Mouse (Mus musculus): ENCODE measurements around the gene Erbb2.
A peak's percentile ranks its signal among the peaks of the same experiment; 100 is the strongest.

Gene Erbb2

GRCm38 (mm10) chr11:98458121-98458990 lies 46.1 kb downstream of the Erbb2 start:
- no peak for DNase-seq (ENCODE audit: low spot score)

- DNase-seq (ENCODE audit: low spot score), result no peak
These were observed 46.9 kb downstream of the Erbb2 start for GRCm38 (mm10) chr11:98459071-98459741.

- DNase-seq (ENCODE audit: low spot score), result no peak
These were observed 47.6 kb downstream of the Erbb2 start for GRCm38 (mm10) chr11:98459860-98460259.

- no peak for DNase-seq (ENCODE audit: low spot score)
These were observed 48.9 kb downstream of the Erbb2 start for GRCm38 (mm10) chr11:98461109-98461720.

GRCm38 (mm10) chr11:98462255-98462654 lies 50.0 kb downstream of the Erbb2 start:
- no peak for DNase-seq (ENCODE audit: low spot score)

GRCm38 (mm10) chr11:98463911-98464310 lies 51.6 kb downstream of the Erbb2 start:
- DNase-seq (ENCODE audit: low spot score), result no peak

- no peak for DNase-seq (ENCODE audit: low spot score)
These were observed 52.2 kb downstream of the Erbb2 start for GRCm38 (mm10) chr11:98464516-98464915.

- DNase-seq (ENCODE audit: low spot score), result peak; percentile 68
These were observed 57.8 kb downstream of the Erbb2 start for GRCm38 (mm10) chr11:98469761-98470714.

- DNase-seq (ENCODE audit: low spot score), result no peak
These were observed 58.5 kb downstream of the Erbb2 start for GRCm38 (mm10) chr11:98470795-98471194.

- no peak for DNase-seq (ENCODE audit: low spot score)
These were observed 60.4 kb downstream of the Erbb2 start for GRCm38 (mm10) chr11:98472696-98473095.

GRCm38 (mm10) chr11:98473916-98474479 lies 61.7 kb downstream of the Erbb2 start:
- DNase-seq (ENCODE audit: low spot score), result no peak

GRCm38 (mm10) chr11:98474967-98475366 lies 62.7 kb downstream of the Erbb2 start:
- DNase-seq (ENCODE audit: low spot score), result no peak

GRCm38 (mm10) chr11:98475630-98476433 lies 63.6 kb downstream of the Erbb2 start:
- no peak for DNase-seq (ENCODE audit: low spot score)

GRCm38 (mm10) chr11:98476434-98476807 lies 64.2 kb downstream of the Erbb2 start:
- DNase-seq (ENCODE audit: low spot score), result no peak

- DNase-seq (ENCODE audit: low spot score), result no peak
These were observed 64.9 kb downstream of the Erbb2 start for GRCm38 (mm10) chr11:98477011-98477701.

GRCm38 (mm10) chr11:98479026-98479939 lies 67.0 kb downstream of the Erbb2 start:
- DNase-seq (ENCODE audit: low spot score), result no peak

GRCm38 (mm10) chr11:98479940-98480497 lies 67.7 kb downstream of the Erbb2 start:
- DNase-seq (ENCODE audit: low spot score), result no peak

- no peak for DNase-seq (ENCODE audit: low spot score)
These were observed 69.0 kb downstream of the Erbb2 start for GRCm38 (mm10) chr11:98481231-98481630.

GRCm38 (mm10) chr11:98482067-98482466 lies 69.8 kb downstream of the Erbb2 start:
- DNase-seq (ENCODE audit: low spot score), result no peak
